Mouse (Mus musculus): ENCODE results near the gene Vstm2l.

Gene Vstm2l

GRCm38 (mm10) chr2:157914105-157914764, at the start of gene Vstm2l:
Gene Vstm2l, plus strand, starts transcription at chr2:157914653.
- peak; percentile 53 for DNase-seq (ENCODE audit: low spot score)

GRCm38 (mm10) chr2:157867126-157867525, 47.3 kb upstream of the Vstm2l start:
- DNase-seq (ENCODE audit: low spot score), result no peak

GRCm38 (mm10) chr2:157870247-157870646, 44.2 kb upstream of the Vstm2l start:
- DNase-seq (ENCODE audit: low spot score), result no peak

DNA sequence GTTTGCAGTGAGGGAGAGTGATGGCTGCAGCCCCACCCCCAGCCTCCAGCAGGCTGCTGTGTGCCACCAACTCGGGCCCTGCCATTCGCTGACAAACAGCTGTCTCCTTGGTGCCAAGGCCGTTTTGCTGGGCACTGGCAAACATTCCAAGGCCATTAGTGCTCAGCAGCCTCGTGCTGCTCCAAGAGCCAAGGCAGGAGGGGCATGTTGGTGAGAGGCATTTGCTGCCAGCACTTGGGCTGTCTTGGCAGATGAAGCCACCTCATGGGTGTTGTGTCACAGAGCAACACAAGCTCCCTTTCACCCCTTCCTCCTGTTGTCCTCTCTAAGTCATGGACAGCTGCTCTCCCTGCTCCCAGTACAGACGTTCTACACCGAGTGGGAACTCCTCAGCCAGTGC, 41.2 kb upstream of the Vstm2l start:
- DNase-seq (ENCODE audit: low spot score), result no peak

DNA sequence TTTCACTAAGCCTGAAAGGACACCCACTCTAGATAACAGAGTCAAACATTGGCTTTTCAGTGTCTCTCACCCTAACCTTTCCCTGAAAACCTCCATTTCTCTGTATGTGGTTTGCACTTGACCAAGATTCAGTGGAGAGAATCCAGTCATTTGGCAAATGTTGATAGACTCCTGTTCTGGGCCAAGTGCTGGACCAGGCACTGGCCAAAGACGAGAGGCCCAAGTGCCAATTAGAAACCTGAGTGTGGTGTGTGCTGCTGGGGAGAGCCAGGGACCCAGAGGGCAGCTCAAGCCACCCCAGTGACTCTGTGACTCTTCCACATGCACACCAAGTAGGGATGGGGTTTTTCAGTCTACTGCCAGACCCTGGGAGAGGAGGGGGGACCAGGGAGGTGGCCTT, 40.8 kb upstream of the Vstm2l start:
- no peak for DNase-seq (ENCODE audit: low spot score)

GRCm38 (mm10) chr2:157875111-157875510, 39.3 kb upstream of the Vstm2l start:
- no peak for DNase-seq (ENCODE audit: low spot score)

DNA sequence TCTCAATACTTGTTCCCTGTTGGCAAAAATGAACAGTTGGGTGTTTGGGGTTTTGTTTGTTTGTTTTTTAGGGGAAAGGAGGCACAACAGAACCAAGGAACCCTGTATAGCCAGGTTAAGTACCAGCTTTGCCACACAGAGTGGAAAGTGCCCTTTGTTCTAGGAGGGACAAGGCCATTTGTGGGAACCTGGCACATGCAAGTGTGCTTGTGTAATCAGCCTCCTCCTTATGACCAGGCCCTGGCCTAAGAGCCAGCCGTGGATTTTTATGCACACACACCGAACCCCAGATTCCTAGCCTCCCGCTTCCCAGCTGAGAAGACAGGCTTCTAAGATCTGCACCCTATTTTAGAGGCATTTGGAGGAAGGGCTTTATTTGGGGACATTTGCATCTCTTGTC, 37.1 kb upstream of the Vstm2l start:
- DNase-seq (ENCODE audit: low spot score), result no peak

DNA sequence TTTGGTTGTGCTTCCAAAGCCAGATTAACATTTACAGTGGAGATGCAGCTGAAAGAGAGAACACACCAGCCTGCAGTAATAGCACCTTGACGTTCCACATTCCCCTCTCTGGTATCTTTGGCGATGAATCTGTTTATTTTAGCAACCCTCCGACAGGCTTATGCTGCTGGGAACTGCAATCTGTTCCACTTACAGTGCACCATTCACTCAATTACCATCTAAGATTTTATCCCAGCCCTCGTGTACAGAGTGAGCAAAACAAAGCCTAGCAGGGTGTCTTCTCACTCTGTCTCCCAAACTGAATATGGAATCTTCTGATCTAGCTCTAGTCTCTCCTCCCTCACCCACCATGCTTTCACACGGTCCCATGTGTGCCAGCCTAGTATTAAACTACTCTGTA, 36.5 kb upstream of the Vstm2l start:
- no peak for DNase-seq (ENCODE audit: low spot score)

GRCm38 (mm10) chr2:157881939-157882338, 32.5 kb upstream of the Vstm2l start:
- DNase-seq (ENCODE audit: low spot score), result no peak

- peak; percentile 69 for DNase-seq (ENCODE audit: low spot score)
These were observed 27.0 kb upstream of the Vstm2l start for GRCm38 (mm10) chr2:157887275-157888025.

DNA sequence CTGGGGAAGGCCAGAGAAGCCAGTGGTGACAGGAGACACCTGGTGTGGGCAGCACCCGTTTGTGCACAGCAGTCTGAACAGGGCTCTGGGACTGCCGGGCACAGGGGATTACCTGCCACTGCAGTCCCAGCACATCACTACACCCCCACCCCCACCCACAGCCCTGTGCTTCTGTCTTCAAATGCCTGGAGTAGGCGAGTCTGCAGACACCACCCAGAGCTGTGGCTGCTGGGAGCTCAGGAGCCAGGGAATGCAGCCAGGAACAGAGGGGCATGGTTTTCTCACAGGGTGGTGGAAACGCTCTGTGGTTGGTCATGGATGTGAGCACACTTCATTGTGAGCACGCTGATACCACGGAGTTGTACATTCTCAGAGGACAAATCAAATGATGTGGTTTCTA, 23.3 kb upstream of the Vstm2l start:
- no peak for DNase-seq (ENCODE audit: low spot score)

GRCm38 (mm10) chr2:157897131-157897530, 17.3 kb upstream of the Vstm2l start:
- no peak for DNase-seq (ENCODE audit: low spot score)

- peak; percentile 95 for DNase-seq (ENCODE audit: low spot score)
These were observed 1.2 kb upstream of the Vstm2l start for GRCm38 (mm10) chr2:157913204-157913636.

GRCm38 (mm10) chr2:157913705-157914104, 748 bp upstream of the Vstm2l start:
- DNase-seq (ENCODE audit: low spot score), result peak; percentile 27

DNA sequence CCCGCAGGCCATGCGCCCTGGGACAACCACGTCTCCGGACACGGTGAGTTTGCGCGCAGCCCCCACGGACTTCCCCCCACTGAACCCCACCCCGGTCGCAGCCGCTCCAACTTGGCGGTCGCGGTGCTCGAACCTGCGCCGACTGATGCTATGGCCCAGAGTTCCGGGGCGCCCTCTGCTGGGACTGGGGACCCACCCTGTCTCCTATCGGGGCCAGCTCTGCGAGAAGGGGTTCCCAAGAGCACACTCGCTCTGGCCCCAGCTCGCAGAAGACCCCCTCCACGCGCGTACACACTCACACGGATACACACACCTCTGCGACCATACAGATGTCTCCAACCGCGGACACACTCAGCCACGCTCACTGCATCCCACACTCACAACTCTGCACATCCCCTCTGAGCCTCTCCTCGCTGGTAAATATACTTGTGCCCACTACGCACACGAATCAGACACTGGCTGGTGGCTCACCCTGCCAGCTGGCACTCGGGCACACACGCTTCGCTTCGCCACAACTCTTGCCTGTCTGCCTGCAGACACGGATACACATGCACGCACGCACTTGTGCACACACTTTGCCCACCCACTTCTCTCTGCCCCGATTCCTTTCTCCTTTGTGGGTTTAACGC, 550 bp downstream of the Vstm2l start:
- DNase-seq (ENCODE audit: low spot score), result no peak

DNA sequence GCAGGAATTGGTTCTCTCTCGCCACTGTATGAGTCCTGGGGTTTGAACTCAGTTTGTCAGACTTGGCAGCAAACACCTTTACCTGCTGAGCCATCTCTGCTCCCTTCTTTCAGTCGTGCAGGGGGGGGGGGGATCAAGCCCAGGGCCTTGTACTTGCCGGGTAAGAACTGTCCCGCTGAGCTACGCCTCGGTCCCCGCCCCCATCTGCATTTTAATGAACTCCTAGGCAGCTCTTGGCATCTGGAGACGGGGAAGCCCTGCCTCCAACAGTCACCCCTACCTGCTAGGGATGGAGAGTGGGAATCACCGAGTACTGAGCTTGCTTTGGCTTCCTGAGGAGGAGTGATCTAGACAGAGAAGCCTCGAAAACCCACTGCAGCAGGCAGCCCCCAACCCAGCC, 4.1 kb downstream of the Vstm2l start:
- no peak for DNase-seq (ENCODE audit: low spot score)

- DNase-seq (ENCODE audit: low spot score), result no peak
These were observed 7.1 kb downstream of the Vstm2l start for GRCm38 (mm10) chr2:157921551-157921950.

GRCm38 (mm10) chr2:157923406-157923805, 9.0 kb downstream of the Vstm2l start:
- peak; percentile 24 for DNase-seq (ENCODE audit: low spot score)

DNA sequence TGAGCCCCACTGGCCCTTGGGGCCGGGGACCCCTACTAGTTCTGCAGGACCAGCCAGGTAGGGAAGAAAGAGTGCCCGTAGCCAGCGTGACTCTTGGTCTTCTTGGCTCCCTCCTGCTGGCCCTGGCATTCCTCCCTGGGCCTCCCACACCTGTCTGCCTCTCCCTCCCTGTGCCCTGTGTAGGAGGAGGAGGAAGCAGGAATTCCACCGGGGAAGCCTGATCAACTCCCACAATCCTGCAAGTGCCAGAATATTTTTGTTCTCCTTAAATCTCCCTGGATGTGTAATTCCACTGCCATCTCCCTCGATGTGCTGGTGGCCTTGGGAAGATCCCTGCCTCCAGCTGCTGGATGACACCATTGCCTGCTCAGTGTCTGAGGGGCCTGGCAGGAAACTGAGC, 10.1 kb downstream of the Vstm2l start:
- DNase-seq (ENCODE audit: low spot score), result no peak

- no peak for DNase-seq (ENCODE audit: low spot score)
These were observed 12.0 kb downstream of the Vstm2l start for GRCm38 (mm10) chr2:157926502-157926901.

DNA sequence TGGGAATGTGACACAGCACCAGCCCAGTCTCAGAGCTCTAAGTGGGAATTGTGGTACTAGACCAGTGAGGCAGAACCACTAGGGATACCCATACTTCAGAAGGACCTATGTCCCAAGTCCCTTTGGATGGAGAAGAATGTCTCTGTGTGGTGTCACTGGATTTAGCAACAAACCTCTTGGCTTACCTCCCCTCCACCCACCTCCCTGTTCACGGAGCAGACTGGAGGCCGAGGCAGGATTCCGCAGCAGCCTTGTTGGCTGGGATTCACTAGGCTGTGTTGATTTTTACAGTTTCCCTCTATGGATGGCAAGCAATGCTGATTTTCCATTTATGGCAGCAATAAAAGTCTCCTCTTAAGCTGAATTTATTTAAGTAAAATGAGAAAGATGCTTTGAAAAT, 12.5 kb downstream of the Vstm2l start:
- DNase-seq (ENCODE audit: low spot score), result no peak

GRCm38 (mm10) chr2:157927397-157927796, 12.9 kb downstream of the Vstm2l start:
- no peak for DNase-seq (ENCODE audit: low spot score)

DNA sequence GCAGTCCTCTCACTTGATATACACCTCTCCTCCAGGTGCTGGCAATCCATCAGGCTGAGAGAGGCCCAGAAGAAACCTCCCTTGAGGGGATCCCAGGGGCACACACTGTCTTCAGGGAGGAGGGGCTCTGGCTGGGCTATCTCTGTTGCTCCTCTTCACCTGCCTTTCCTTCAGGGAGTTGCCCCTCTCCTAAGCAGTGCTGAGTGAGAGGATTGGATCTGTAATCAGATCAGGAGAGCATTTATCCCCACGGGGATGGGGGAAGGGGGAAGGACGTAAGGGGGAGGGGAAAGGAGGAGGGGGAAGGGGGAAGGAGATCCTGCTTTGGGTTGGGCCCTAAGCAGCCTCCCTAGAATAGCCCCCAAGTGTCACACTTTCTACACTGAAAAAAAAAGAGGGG, 13.4 kb downstream of the Vstm2l start:
- DNase-seq (ENCODE audit: low spot score), result no peak

Data from embryo, embryonic 10.5 days (tissue).